8 mouse cellular contexts compared by ENCODE assay signal in the genomic region with DNA sequence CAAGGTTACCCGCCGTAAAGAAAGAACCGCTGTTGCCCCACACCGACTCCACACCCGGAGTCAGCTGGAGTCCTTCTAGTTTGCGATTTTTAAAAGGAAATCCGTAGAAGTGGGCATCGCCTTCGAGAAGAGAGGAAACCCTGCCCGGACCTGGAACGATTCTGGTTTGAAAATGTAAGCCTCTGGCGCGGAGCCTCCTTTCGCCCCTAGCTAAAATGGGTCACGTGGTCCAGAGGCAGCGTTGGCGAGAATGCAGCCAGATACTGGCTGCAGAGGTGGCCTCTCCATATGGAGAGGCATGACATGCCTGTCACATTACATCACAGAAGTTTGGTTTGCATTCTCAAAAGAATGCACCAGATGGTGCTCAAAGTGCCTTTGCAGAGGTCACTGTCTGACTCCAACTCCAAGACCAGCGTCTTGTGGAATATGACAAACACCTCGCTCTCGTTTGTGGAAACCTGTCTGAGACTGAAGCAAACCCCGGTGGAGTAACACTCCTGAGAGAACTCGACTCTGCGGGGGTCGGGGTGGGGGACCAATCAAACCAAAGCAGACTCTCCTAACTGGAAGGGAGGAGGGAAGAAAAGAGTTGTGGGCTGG.
DNase-seq lines count a peak whose midpoint lies in the region; ATAC-seq and TF ChIP-seq lines count a peak whose summit lies in the region.

No protein-coding gene starts in this region.

- no peak for TF ChIP-seq CTCF in liver, adult 2 months (IDR thresholded peaks at IDR 0.05; ENCODE audit: low read depth, low read length)

- under 1% methylated on average over 24 of the region's 24 CpGs for WGBS in intestine, embryonic 14.5 days
- WGBS in liver, adult 2 months: 5% methylated on average over 24 of the region's 24 CpGs
- under 1% methylated on average over 24 of the region's 24 CpGs for WGBS in midbrain, embryonic 16.5 days
- WGBS in stomach, embryonic 14.5 days: under 1% methylated on average over 24 of the region's 24 CpGs

- H3K27me3 ChIP-seq in intestine, embryonic 14.5 days (replicated peaks; ENCODE audit: control insufficient read depth, insufficient read depth, low read length): no peaks in the 10 kb centered on the region
- no peaks in the 10 kb centered on the region for H3K27me3 ChIP-seq in liver, adult 2 months (ENCODE audit: control insufficient read depth, insufficient read depth, low read length)
- no peaks in the 10 kb centered on the region for H3K27me3 ChIP-seq in midbrain, embryonic 16.5 days (ENCODE audit: control insufficient read depth, insufficient read depth, low read depth, low read length)
- no peaks in the 10 kb centered on the region for H3K27me3 ChIP-seq in stomach, embryonic 14.5 days (ENCODE audit: control insufficient read depth, insufficient read depth, low read length)

- H3K27ac ChIP-seq in intestine, embryonic 14.5 days (ENCODE audit: low read depth): peak overlapping the region; percentile 84
- no peak overlapping the region for H3K27ac ChIP-seq in liver, adult 2 months (replicated peaks; ENCODE audit: insufficient read depth, low read depth, low read length)
- H3K27ac ChIP-seq in midbrain, embryonic 16.5 days (ENCODE audit: low read length): peak overlapping the region; percentile 68
- H3K27ac ChIP-seq in stomach, embryonic 14.5 days (ENCODE audit: low read length): peak overlapping the region; percentile 48; the same call in 1 of the 2 replicates

- peak; percentile 63 for ATAC-seq in granulocyte monocyte progenitor cell, adult 5-6 weeks (replicated peaks; ENCODE audit: poor library complexity, severe bottlenecking)
- ATAC-seq in intestine, embryonic 14.5 days (replicated peaks; ENCODE audit: low FRiP score, low TSS enrichment, low read depth): peak; percentile 57
- ATAC-seq in midbrain, embryonic 16.5 days: peak; percentile 64
- ATAC-seq in stomach, embryonic 14.5 days (ENCODE audit: insufficient number of reproducible peaks, insufficient read depth, low FRiP score, low read depth): peak; percentile 43; the same call in 1 of the 2 replicates

- H3K36me3 ChIP-seq in intestine, embryonic 14.5 days (ENCODE audit: control insufficient read depth, insufficient read depth, low read length): no peaks in the 10 kb centered on the region
- no peaks in the 10 kb centered on the region for H3K36me3 ChIP-seq in liver, adult 2 months (ENCODE audit: control insufficient read depth, insufficient read depth, low read length)
- H3K36me3 ChIP-seq in midbrain, embryonic 16.5 days (ENCODE audit: control insufficient read depth, insufficient read depth, low read length): no peaks in the 10 kb centered on the region
- no peaks in the 10 kb centered on the region for H3K36me3 ChIP-seq in stomach, embryonic 14.5 days (ENCODE audit: control insufficient read depth, insufficient read depth, low read length)

- TF ChIP-seq POLR2A in liver, adult 2 months (IDR thresholded peaks at IDR 0.05; ENCODE audit: extremely low read depth, insufficient read depth, low read length): no peak

- H3K9me3 ChIP-seq in intestine, embryonic 14.5 days (ENCODE audit: control insufficient read depth, low read length): no peaks in the 10 kb centered on the region
- H3K9me3 ChIP-seq in midbrain, embryonic 16.5 days (replicated peaks; ENCODE audit: control insufficient read depth, low read length, poor library complexity, severe bottlenecking): no peaks in the 10 kb centered on the region
- no peaks in the 10 kb centered on the region for H3K9me3 ChIP-seq in stomach, embryonic 14.5 days (ENCODE audit: control insufficient read depth, low read depth, low read length)

- peak; percentile 51 for DNase-seq in urinary bladder, postnatal 14 days (ENCODE audit: low spot score)
- DNase-seq in urinary bladder, postnatal 10 days (ENCODE audit: low spot score): no peak
- peak; percentile 65 to 67 for DNase-seq in cerebellum, postnatal 36 days
- DNase-seq in intestine, embryonic 14.5 days (ENCODE audit: low spot score): peak; percentile 87
- peak; percentile 32 for DNase-seq in liver, adult 2 months (ENCODE audit: extremely low read depth, low read depth, low spot score)

- H3K79me2 ChIP-seq in liver, adult 2 months (ENCODE audit: control insufficient read depth, insufficient read depth, low read length): no peaks in the 10 kb centered on the region

- H3K9ac ChIP-seq in intestine, embryonic 14.5 days (ENCODE audit: low read length): peak overlapping the region; percentile 74
- H3K9ac ChIP-seq in liver, adult 2 months (ENCODE audit: low read depth, low read length): peak overlapping the region; percentile 74; the same call in 1 of the 2 replicates
- H3K9ac ChIP-seq in midbrain, embryonic 16.5 days (ENCODE audit: low read depth, low read length): peak overlapping the region; percentile 73
- peak overlapping the region; percentile 37 for H3K9ac ChIP-seq in stomach, embryonic 14.5 days (replicated peaks; ENCODE audit: low read depth, low read length)

- H3K4me1 ChIP-seq in intestine, embryonic 14.5 days (replicated peaks; ENCODE audit: control insufficient read depth, insufficient read depth, low read length): 0 out of 2 replicates have a peak, but pooled peaks cover 4% of the 10 kb centered on the region
- no peaks in the 10 kb centered on the region for H3K4me1 ChIP-seq in liver, adult 2 months (ENCODE audit: control insufficient read depth, insufficient read depth, low read length)
- H3K4me1 ChIP-seq in midbrain, embryonic 16.5 days (ENCODE audit: control insufficient read depth, insufficient read depth, low read length): peaks cover 4% of the 10 kb centered on the region; the same call in 1 of the 2 replicates
- H3K4me1 ChIP-seq in stomach, embryonic 14.5 days (ENCODE audit: control insufficient read depth, insufficient read depth, low read length): no peaks in the 10 kb centered on the region

- H3K4me2 ChIP-seq in intestine, embryonic 14.5 days (ENCODE audit: low read length): peak overlapping the region; percentile 73
- H3K4me2 ChIP-seq in midbrain, embryonic 16.5 days (ENCODE audit: low read length): peak overlapping the region; percentile 73
- H3K4me2 ChIP-seq in stomach, embryonic 14.5 days (replicated peaks; ENCODE audit: low read depth, low read length): peak overlapping the region; percentile 63

- peak overlapping the region; percentile 73 for H3K4me3 ChIP-seq in intestine, embryonic 14.5 days (ENCODE audit: low read depth, low read length)
- peak overlapping the region; percentile 60 for H3K4me3 ChIP-seq in liver, adult 2 months (ENCODE audit: insufficient read depth, low read depth, low read length)
- H3K4me3 ChIP-seq in midbrain, embryonic 16.5 days (ENCODE audit: low read depth, low read length): peak overlapping the region; percentile 67
- H3K4me3 ChIP-seq in stomach, embryonic 14.5 days (ENCODE audit: low read depth, low read length): peak overlapping the region; percentile 47
